Mouse (Mus musculus) urinary bladder, postnatal 4 days (tissue): Measurements from ENCODE around the gene Trim14.

Experiments
- DNase-seq, 2 experiments: peaks; one replicate each; pipeline ENCODE4 v3.0.0; 2021 to 2022; ENCODE audit warnings: low spot score in 2 of 2

Gene Trim14

DNA sequence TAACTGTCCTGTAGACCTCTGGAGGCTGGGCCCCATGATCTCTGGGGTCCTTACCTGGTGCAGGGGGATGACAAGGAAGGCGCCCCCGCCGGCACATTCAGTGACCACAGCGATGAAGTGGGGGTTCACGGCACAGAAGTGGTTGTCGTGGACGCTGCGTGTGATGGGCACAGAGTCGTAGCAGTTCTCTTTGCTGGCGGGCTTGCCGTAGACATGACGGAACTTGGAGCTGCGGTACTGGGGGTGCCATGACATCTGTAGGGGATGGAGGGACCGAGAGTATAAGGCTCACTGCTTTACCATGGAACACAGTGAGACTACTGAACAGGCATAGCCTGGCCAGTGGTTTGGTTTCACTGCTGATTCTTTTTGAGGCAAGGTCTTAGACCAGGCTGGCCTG is 26.9 kb upstream of the Trim14 start:
- DNase-seq = no peak

DNA sequence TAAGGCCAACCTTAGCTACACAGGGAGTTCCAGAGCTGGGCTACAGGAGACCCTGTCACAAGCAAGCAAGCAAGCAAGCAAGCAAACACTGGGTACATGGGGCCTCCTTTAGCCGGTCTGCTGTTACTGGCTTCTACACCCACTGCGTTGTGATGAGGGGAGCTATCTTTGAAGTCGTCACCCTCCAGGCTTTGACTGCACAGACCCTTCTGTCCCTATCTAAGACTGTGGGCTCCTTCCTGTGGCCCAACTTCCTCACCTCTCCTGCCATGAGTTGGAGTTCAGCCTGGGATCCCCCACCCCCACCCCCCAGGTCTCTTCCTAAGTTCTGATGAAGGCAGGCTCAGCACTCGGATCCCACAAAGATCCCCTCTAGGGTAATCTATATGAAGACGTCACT is 26.1 kb upstream of the Trim14 start:
- no peak for DNase-seq

DNA sequence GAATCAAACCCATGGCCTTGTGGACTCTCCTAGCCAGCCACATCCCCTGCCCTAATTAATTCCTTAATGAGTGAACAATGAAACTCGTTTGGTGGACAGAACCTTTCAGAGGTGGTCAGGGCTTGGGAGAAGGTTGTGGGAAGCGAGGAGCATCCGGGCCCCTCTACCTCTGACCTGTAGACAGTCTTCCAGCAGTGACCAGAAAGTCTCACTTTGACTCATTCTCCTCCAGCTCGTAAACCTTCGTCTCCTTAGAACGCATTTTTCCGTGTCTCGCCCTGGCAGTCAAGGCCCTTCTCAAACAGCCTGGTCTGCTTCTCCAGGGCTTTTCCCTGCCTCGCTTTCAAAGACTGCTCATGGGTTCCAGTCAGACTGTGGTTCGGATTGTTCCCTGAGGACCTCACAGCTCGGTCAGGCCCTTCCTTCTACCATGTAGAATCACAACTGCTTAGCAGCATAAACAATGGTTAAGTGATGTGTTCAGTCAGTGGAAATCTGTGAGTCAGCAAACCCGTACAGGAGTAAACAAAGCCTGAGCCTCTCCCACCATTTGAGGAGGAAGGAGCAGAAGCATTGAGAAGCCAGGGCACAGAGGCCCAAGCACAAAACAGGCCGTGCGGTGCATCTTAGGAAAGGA is 24.2 kb upstream of the Trim14 start:
- no peak for DNase-seq

DNA sequence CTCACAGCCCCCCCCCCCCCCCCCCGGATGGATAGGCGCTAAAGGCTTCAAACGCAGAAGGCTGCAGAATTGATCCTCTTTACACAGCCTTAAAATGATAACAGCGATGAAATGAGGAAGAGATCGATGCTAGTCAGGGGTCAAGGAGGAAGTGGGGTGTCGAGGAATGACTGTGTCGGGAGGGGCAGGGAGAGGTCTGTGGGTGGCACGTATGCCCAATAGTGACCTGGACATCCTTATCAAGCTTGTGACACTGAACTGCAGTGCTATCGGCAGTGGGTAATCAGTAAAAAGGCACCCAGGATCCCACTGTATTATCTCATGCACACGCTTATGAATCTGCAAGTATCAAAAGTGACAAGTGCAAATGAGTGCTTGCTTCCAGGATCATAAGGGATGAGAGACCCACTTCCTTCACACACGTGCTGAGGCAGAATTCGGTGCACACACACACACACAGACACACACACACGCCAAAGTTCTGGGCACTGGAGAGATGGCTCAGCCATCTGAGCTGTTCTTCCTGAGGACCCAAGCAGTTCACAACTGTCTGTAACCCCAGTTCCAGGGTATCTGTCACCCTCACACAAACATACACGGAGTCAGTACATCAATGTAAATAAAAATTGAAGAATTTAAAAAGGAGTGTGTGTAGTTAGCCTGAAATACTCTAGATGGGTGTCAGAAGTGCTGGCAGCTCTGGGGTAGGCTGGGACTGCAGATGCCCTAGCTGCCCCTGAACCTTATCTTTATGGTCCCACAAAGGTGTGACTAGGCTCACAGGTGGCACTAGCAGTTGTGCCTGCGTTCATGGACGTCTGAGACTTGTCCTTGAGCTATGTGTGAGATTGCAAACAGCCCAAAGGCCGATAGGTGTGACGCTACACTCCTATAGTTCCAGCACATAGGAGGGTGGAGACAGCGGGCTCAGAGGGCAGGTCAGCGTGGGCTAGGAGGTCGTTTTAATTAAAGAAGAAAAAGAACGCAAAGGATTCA is 23.0 kb upstream of the Trim14 start:
- DNase-seq = no peak

DNA sequence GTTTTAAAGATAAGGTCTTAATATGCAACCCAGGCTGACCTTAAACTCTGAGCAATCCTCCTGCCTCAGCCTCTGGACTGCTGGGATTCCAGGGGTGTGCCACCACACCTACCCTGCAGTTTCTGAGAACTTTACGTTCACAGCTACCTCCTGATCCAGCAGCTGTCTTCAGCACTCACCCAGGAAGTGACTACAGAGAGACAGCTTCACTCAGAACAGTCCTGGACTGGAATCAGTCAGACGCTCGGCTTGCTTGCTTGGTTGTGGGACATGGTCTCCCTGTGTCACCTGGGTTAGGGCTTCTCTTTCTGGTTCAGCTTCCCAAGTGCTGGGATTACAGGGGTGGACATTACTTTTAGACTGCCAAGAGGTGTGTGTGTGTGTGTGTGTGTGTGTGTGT is 21.0 kb upstream of the Trim14 start:
- DNase-seq = peak in 1 of 2 experiments; percentile 40

DNA sequence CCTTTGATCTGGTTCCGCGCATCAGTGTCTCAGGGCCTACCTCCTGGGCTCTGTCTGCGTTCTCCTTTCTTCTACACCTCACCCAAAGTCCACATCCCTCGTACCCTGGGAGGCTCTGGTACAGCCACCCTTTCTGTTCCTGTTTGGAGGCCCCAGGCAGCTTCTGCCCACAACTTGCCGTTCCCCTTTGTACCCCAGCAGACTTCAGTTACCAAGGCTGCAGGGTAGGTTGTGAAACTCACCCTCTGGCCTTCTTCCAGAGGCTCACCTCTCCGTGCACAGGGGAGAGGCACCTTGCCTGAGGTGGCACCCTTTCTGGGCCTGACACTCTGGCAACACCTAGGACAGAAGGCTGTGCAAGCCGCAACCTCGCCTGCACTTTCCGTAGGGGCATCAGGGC is 19.8 kb upstream of the Trim14 start:
- DNase-seq = no peak

DNA sequence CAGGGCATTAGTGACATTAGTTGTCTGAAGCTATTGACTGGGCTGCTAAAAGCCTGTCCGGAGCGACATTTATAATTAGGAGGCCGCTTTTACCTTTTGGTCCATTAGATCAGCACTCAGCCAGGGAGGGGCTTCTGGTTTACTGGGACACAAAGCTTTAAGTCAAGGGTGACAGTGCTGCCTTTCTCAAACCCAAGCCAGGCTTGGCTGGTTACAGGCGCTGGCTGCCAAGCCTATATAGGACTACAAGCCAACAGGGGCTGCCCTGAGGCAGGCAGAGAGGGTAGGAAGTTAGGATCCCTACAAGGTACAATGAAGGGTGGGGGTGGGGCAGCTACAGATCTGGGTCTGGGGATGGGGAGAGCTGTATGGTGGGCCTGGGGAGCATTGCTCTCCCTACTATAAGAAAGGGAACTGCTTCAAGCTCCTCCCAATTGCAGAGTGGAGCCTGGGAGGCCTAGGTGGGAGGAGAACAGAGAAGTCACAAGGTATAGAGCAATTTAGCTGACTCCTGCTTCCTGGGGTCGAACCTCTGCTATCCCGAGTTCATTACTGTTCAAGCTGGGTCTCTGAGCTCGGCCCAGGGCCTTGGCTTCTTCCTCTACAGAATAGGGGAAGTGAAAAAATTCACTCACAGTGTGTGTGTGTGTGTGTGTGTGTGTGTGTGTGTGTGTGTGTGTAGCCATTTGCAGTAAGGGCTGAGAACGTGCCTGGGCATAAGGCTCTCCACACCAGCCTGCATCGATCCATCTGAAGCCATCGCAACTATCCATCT is 18.5 kb upstream of the Trim14 start:
- no peak for DNase-seq

DNA sequence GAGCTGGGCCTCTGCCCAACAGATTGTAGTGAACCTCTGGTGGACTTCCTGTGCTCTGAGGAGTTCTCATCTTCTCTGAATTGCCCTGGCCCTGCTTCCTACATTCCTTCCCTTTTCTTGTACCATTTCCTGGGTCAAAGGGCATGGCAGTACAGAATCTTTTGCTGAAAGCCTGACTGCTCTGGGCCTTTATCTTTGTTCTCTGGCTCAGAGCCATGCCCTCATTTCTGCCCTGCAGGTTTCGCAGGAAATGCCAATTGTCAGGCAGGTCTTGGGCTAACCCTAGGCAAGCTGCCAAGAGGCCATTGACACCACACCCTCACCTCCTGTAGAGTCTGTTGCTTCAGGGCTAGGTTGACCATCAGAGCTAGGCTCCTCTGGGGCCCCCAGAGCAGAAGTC is 17.9 kb upstream of the Trim14 start:
- DNase-seq = peak in 1 of 2 experiments; percentile 57

DNA sequence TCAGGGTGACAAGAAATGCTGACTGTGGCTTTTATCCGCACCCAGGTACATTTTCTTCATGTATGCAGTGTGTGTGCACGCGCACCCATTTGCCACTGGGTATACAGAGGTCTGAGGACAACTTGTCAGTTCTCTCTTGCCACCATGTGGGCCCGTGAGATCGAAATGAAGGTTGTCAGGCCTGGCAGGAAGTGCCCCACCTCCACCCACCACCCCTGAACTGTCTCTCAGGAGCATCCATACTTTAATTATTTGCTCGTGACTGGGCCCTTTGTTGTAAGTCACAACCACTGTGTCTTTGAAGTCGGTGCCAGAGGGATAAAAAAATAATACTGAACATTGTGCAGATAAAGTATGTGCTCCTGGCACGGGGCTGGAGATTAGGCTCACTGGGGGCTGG is 14.5 kb upstream of the Trim14 start:
- no peak for DNase-seq

DNA sequence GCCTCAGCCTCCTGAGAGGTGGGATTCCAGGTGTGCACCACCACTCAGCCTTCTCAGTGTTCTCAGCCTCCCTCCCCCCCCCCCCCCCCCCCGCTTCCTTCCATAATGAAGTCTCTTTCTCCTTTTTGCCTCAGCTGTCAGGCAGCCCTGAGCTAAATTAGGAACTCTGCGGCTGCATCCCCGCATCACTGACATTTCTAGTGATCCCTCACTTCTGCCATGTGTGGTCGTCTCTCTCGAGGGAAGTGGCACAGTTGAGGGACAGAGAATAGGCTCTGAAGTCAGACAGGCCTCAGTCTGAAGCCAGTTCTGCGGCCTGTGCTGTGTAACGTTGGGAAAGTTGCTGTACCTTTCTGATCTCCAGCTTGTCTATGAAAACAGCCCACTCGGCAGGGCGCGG is 14.0 kb upstream of the Trim14 start:
- DNase-seq = no peak

DNA sequence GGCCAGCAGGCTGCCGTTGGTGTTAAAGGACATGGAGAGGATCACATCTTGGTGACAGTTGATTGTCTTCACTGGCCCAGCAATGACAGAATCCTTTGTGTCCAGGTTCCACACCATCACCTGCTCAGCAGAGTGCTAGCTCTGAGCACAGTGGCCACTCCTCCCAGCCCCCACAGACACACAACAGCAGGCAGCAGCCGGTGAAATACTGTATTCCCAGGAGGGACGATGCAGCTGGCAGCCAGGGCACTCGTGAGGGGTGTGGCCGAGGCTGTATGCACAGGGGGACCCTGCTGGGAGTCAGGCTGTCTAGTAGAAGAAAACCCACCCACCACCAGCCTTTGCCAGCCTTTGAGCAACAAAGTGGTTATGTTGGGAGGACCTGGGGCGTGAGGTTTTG is 10.8 kb upstream of the Trim14 start:
- no peak for DNase-seq

DNA sequence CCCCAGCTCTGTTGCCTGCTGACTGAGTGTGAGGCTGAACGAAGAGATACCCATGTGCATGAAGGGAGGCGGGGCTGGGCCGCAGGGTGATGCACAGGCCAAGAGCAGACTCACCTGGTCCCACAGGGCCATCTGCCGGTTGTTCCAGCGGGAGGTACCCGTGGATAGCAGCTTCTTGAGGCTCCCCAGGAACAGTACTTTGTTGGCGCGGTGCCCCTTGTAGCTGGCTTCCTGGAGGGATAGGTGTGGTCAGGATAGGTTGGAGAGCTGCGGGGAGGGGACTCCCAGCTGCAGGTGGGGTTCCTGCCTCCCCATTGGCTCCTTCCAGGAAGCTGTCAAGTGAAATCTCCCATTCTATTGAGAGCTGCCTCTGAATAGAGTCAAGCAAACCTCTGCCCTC is 9.6 kb upstream of the Trim14 start:
- DNase-seq = no peak

DNA sequence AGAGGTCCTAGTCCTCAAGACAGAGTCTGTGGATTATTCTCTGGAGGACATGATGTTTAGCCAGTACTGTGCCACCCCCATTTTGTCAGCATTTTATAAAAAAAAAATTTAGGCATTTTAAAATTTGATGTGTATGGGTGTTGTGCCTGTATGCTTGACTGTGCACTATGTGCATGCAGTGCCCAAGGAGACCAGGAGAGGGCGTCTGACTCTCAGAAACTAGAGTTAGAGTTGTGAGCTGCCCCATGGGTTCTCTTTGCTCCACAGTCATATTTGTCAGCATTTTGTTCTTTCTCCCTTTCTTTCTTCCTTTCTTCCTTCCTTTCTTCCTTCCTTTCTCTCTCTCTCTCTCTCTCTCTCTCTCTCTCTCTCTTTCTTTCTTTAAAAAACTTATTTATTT is 8.4 kb upstream of the Trim14 start:
- DNase-seq = no peak

DNA sequence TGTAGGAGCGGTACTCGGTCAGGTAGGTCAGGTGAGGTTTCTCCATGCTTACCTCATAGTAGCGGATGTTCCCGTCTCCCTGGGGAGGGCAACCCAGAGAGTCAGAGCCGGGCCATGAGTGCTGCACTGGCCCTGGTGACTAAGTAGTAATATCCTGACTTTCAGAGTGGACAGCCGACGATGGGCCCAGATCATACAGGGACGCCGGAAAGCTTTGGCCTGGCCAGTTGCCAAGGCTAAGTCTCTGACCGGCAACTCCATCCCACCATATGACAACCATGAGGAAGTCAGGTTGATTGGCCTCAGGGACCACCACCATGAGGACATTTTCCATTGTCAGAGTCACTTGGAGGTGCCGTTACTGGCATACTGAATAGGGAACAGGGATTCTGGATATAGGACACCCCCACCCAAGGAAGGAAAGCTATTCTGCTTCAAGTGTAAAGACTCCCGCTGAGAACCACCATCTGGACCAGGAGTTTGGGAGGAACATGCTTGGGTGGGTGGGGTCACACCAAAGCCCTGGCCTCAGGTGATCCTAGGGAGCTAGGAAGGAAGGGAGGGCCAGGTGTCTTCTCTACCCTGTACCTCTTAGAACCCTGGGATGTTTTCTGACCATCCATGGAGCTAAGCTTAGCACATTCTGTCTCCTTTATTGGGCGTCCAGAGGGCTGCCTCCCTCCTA is 7.6 kb upstream of the Trim14 start:
- no peak for DNase-seq

DNA sequence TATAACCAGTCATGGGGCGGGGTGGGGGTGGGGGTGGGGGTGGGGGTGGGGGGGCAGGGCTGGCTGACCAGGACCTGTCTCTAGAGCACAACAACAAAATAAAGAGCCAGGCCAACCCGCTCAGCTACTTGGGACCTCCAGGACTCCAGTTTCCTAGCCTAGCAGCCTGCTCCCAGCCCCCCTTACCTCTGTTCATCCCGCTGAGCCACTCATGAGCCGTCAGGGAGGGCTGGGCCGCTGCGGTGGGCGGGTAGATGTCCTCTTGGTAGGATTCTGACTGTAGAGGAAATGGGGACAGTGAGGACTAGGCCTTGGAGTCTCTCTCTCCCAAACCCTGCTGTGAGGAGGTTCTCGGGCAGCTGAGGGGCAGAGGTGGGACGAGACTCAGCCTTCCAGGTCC is 5.8 kb upstream of the Trim14 start:
- no peak for DNase-seq

DNA sequence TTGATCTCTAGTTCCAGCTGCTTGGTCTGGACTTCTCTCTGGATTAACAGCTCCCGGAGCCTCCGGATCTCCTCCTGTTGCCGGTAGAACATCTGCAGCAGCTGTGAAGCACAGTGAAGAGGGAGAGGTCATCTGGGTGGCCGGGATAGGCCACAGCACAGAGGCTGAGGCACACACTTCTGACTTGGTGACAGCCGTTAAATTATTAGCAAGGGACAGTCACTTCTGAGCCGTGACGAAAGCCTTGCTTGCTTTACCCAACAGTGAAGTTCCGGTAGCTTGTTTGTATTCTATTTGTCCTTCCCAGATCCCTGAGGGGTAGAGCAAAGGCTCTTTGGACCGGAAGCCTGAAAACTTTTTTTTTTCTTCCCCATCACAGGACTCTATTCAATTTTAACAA is 3.2 kb upstream of the Trim14 start:
- no peak for DNase-seq

DNA sequence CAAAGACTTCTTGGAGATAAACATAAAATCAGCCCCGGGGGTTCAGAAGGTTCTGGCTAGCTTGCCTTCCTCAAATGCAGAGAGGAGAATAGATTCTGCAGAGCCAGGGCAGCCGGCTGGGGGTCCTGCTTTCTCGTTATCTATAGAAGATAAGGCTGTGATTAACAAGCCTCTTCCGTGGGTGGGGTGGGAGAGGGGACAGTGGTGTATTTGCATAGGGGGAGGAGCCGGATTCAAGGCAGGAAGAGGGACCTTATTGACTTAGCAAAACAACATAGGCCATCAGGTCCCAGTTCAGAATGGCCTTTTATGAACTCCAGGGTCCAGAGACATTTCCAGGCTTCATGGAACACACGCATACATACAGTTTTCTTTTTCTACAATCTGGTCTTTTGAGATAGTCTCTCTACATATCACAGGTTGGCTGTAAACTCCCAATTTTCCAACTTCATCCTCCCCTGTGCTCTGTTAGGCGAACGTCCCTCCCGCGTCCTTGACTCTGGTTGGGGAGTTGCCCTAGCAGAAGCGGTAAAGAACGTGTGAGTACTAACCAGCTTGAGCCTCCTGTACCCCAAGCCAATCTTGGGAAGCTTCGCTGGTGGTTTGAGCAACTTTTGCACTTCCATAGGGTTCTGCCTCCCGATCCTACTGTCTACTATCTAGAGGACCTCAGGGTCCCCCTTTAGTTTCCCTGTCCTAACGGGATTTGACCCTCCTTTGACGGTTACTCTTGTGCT is 679 bp downstream of the Trim14 start:
- DNase-seq = no peak

DNA sequence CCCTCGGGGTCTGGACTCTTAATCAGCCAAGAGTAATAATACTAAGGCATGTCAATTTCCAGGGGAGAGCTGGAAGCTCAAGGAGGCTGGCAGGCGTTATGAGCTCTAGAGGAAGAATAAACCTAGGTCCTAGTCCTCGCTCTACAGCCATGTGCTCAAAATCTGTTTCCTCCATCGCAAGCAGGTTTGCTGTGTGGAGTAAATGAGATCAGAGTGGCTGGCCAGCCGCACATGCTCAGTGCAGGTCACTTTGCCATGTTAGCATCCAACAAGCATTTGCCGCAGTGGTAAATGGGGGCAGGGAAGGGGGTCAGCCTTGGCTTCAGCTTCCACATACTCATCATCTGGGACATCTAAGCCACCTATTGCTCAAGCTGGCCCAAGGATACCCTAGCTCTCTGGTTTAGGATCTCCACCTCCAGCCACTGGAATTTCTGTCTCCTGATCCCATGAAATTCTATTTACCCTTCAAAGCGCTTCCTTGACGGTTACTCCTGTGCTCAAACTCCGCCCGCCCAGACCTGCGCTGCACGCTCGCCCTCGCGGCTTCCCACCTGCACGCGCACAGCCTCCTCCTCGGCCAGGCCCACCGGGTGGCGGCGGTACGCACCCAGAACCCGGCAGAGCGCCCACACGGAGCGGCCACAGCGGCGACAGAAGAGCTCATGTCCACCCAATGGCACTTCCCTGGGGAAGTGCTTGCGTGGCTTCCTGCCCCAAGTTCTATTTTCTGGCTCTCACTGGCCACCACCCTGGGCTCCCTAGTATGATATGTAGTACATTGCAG is 1.8 kb downstream of the Trim14 start:
- DNase-seq = no peak

DNA sequence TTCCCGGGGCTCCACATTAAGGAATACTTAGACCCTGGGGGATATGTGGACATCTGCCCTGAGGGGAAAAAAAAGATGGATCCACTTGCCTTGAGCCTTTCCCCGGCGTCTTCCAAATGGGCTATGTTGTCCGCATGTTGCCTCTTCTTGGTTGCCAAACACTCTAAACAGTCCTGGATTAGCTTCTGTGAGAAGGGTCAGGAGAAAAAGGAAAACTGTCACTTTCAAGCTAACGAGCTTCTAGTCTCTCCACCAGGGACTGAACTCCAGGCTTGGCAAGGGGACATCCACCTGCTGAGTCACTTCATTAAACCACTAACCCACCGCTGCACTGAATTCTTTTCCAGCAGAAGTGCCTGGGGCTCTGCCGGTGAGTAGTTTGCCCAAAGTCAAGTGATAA is 3.0 kb downstream of the Trim14 start:
- no peak for DNase-seq

DNA sequence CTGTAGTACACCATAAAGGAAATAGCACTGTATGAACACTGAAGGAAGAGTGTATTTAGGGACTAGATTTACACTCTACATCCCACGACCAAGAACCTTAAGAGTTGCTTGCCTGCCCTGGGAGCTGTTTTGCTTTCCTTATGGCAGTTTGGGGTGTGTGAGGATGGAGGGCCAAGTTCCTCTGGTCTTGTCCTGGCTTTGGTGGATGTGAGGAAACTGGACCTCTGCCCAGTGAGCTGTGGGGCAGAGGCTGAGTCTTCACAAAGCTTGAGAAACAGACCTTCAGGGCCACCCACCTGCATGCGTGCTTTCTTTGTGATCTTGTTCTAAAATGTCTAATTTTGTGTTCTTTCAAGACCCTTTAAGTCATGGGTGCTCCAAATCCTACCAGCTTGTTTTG is 3.4 kb downstream of the Trim14 start:
- no peak for DNase-seq
